Mouse (Mus musculus): Measurements from ENCODE around the gene Olfr1385.
"Not testable (repeated sequence)": the region's sequence is repeated elsewhere in the genome, so short reads cannot be mapped to it uniquely, and the experiment has no call there.

Gene Olfr1385

GRCm38 (mm10) chr11:49488770-49489169 is at the start of gene Olfr1385:
Gene Olfr1385 (plus strand): TSS chr11:49489070.
- DNase-seq = not testable (repeated sequence)

DNA sequence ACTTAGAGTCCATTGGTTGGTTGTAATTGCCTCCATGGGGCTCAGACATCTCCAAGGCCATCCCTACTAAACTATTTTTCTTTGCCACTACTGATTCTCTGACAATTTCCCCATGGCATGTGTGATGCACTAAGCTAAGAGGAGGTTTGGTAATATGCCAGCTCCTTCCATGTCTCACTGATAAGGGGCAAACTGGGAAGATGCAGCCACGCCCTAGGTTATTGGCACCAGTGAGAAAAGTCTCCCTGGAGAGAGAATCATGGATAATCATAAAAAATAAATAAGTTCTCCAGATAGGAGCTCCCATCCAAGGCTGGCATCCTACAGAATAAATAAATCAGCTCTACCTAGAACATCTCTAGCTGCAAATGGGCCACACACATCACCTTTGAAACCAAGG is 33.8 kb upstream of the Olfr1385 start, which contains the start of gene Olfr1387:
Gene Olfr1387, plus strand, starts transcription at position 301 of the 400 bp plus-strand sequence.
- no peak for DNase-seq

DNA sequence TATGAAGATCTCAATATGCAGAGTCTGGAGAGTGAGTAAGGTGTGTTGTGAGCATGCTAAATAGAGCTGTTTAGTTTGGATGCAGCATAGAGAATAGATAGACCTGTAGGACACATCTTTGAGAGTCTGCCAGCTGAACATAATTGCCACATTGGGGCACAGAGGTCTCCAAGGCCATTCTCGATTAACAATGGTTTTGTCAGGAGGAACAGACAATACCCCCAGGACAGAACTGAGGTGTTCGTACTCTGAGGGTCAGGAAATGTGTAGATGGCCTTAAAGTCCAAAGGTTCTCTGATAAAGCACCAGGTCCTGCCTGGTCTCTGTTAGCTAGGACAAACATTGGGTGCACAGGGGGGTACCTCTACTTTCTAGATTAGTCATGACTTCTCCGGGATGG is 24.1 kb upstream of the Olfr1385 start, which contains the start of gene Olfr1386:
Gene Olfr1386, plus strand, starts transcription at position 301 of the 400 bp plus-strand sequence.
- not testable (repeated sequence) for DNase-seq

- no peak for DNase-seq
Observed at GRCm38 (mm10) chr11:49485973-49486372, 2.9 kb upstream of the Olfr1385 start.

DNA sequence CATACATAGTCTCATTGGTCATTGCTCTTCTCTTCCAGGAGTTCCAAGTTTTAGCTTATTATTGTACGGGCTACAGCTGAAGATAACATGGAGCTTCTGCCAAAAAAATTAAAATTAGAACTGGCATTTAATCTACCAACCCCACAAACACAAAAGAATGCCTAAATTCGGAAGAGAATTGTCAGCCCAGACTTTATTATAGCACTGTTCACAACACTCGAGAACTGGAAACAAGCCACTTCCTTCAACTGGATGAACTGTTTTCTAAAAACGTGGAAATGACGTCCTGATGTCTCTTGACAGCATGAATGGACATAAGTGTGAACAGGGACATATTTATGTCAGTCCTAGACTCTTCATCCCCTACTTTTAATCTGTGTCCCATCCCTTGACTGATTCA is 29.2 kb downstream of the Olfr1385 start:
- DNase-seq = no peak

GRCm38 (mm10) chr11:49519348-49519747 is 30.5 kb downstream of the Olfr1385 start, which contains the start of gene Olfr1383:
Gene Olfr1383 (plus strand): TSS chr11:49519648.
- DNase-seq = no peak

DNA sequence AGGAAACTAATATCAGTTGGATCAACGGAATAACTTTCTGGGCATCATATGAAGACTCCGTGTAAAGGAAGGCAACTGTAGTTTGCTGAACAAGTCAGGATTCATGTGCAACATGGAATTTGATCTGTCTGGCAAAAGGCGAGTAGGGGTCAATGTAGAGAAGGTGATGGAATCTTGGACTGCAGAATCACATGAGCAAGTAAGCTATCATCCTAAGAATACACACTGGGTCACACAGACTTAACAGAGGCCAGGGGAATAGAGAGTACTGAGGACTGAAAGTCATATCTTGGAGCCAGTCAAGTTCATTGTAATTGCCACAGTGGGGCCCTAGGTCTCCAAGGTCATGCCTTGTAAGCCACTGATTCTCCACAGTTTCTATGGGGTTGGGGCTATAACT is 39.1 kb downstream of the Olfr1385 start, which contains the start of gene Olfr1382:
Gene Olfr1382, plus strand, starts transcription at position 301 of the 400 bp plus-strand sequence.
- DNase-seq = no peak

DNA sequence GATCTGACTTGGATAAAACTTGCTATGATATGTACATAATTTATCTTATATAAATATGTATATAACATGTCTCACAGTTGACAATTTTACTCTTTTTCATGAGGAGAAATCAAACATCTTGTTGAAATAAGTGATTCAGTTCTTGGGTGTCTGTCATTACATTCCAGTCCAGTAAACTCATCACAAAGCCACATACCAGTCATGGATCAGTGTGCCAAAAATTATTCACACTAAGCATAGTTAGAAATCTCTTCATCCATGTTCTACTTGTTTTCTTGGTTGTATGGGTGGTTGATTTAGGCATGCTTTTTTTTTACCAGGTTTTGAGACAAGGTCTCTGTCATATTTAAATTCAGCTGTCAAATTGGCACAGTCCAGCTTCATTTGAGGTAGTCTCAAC is 43.9 kb downstream of the Olfr1385 start:
- no peak for DNase-seq

DNA sequence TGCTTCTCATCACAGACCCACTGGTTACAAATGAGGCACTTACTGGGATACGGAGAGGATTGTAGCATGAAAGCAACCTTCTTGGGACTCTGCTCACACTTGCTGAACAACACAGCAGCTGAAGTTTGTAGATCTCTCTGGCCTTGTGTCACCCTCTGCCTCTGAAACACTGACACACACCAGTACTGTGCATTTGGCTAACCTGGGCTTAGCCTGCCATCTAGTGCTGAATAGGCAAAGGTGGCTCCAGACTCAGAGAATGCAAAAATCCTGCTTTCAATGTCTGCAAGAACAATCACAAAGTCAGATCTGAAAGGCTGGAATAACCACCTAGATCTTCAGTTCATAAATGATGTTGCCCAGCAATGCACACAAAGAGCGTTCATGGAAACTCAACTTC is 47.8 kb downstream of the Olfr1385 start:
- peak; percentile 2 to 4 for DNase-seq

DNA sequence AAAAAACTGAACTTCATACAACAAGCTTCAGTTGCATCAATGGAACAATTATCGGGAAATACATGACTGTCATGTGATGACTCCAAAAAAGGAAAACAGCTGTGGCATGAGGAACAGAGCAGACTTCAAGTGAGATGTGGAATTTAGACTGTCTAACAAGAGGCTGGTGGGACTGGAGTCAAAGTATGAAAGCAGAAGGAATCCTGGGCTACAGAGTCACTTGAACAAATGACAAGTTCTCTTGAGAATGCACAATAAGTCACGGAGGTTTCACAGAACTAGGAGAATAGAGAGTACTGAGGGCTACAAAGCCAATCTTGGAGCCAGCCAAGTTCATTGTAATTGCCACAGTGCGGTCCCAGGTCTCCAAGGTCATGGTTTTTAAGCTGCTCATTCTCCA is 54.3 kb downstream of the Olfr1385 start, which contains the start of gene Olfr1381:
Gene Olfr1381, plus strand, starts transcription at position 301 of the 400 bp plus-strand sequence.
- DNase-seq = not testable (repeated sequence)

Measured in kidney, postnatal 4 days (tissue).